Mouse (Mus musculus) adrenal gland, adult 2 months (tissue): ENCODE results near the gene Mrnip. TPM values are rescaled to one million over a fixed set of nuclear protein-coding genes. Genes with fewer than 3 reads are reported as not detected.

Experiments used
- microRNA-seq, 2 experiments: library from miRNA; unstranded; fragments of <30 nt; microRNA quantifications; one replicate each; pipeline ENCODE4 v1.2.0; 2021
- polyA plus RNA-seq: library from polyadenylated mRNA; depleted of rRNA; stranded (reverse); fragments of >200 nt; gene quantifications from 2 replicates; pipeline ENCODE4 v1.2.3, GENCODE M21; 2012; rRNA removed
- total RNA-seq, 2 experiments: library from RNA; stranded (reverse); gene quantifications; 2 replicates each; pipeline ENCODE4 v1.2.3; 2021

The Mrnip gene
- total and polyA plus RNA-seq, 3 experiments, result 4.9 to 11.5 (median 8.7) TPM

Small RNA genes lying within 50 kb of the gene (microRNA-seq; reads per million reads assigned to microRNA genes)
- gene Mir6919, result 0.66 to 2.1 reads per million in 2 experiments

Other genes with a start within 250 kb of the Mrnip start
- 100 to 1,000 TPM in 1 of 2 experiments, 10 to 100 TPM in 1; 78.9 to 102 TPM for gene Rnf130, start 149.1 kb upstream of the Mrnip start, total RNA-seq
- gene Rnf130, start 149.1 kb upstream of the Mrnip start, polyA plus RNA-seq, result 114 and 129 TPM in 2 replicates
- 100 to 1,000 TPM; 145 TPM for gene Tbc1d9b, start 43.0 kb upstream of the Mrnip start, total RNA-seq
- 165 and 168 TPM in 2 replicates for gene Tbc1d9b, start 43.0 kb upstream of the Mrnip start, polyA plus RNA-seq
- 1,000 to 10,000 TPM in 1 of 2 experiments, 100 to 1,000 TPM in 1; 696 to 1,341 TPM for gene Sqstm1, start 36.4 kb downstream of the Mrnip start, total RNA-seq
- 517 and 655 TPM in 2 replicates for gene Sqstm1, start 36.4 kb downstream of the Mrnip start, polyA plus RNA-seq
- gene Mgat4b, start 36.4 kb downstream of the Mrnip start, total RNA-seq, result 100 to 1,000 TPM; 119 to 128 TPM
- 347 and 361 TPM in 2 replicates for gene Mgat4b, start 36.4 kb downstream of the Mrnip start, polyA plus RNA-seq
- 10 to 100 TPM; 17.0 to 21.6 TPM for gene Ltc4s, start 64.2 kb downstream of the Mrnip start, total RNA-seq
- 83.6 and 186 TPM in 2 replicates for gene Ltc4s, start 64.2 kb downstream of the Mrnip start, polyA plus RNA-seq
- gene Maml1, start 117.9 kb downstream of the Mrnip start, total RNA-seq, result 10 to 100 TPM; 20.8 to 27.8 TPM
- gene Maml1, start 117.9 kb downstream of the Mrnip start, polyA plus RNA-seq, result 24.8 and 26.8 TPM in 2 replicates
- gene Canx, start 151.2 kb downstream of the Mrnip start, total RNA-seq, result 100 to 1,000 TPM; 479 to 498 TPM
- gene Canx, start 151.2 kb downstream of the Mrnip start, polyA plus RNA-seq, result 13.9 and 19.7 TPM in 2 replicates
- not detected for gene Cby3, start 180.0 kb downstream of the Mrnip start, total RNA-seq
- 0.57 TPM in 1 of 2 replicates, not detected in the other for gene Cby3, start 180.0 kb downstream of the Mrnip start, polyA plus RNA-seq
- gene Hnrnph1, start 202.5 kb downstream of the Mrnip start, total RNA-seq, result 100 to 1,000 TPM; 225 to 240 TPM
- 13.4 and 13.7 TPM in 2 replicates for gene Hnrnph1, start 202.5 kb downstream of the Mrnip start, polyA plus RNA-seq